Mouse (Mus musculus): ENCODE measurements around the gene Mbd4.
A peak's percentile ranks its signal among the peaks of the same experiment; 100 is the strongest.

The Mbd4 gene

DNA sequence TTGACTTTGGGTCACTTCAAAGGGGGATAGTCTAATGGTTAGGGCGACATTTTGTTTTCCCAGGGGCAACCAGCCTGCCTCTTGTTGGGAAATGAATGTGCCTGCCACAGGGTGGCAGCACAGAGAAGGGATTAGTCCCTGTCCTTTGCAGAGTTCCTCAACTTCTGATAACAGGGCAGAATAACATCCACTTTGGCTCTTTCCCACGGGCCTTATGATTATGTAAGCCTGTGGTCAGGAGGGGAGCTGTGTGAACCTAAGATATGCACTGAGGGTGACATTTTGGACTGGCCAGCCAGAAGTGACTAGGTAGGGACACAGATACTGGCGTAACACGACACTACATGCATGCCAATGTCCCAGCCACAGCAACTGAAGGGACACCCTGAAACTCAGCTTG is 39.1 kb downstream of the Mbd4 start:
- DNase-seq (ENCODE audit: low read depth, low spot score): no peak

DNA sequence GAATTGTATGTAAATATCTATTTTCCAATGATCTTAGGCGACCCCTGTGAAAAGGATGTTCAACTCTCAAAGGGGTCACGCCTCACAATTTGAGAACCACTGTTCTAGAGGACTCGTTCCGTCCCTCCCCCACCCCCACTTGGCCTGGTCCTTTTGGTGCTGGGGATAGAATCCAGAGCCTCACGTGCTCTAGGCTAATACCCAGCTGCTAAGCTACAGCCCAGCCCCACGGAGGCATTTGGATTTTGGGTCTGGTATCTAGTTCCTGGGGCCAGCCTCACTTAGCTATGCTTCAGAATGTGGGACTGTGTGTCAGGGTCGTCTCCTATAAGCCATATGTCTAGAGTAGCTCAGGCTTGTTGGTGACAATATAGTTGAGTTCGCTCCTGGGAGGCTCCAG is 41.6 kb downstream of the Mbd4 start:
- DNase-seq (ENCODE audit: low read depth, low spot score): no peak

DNA sequence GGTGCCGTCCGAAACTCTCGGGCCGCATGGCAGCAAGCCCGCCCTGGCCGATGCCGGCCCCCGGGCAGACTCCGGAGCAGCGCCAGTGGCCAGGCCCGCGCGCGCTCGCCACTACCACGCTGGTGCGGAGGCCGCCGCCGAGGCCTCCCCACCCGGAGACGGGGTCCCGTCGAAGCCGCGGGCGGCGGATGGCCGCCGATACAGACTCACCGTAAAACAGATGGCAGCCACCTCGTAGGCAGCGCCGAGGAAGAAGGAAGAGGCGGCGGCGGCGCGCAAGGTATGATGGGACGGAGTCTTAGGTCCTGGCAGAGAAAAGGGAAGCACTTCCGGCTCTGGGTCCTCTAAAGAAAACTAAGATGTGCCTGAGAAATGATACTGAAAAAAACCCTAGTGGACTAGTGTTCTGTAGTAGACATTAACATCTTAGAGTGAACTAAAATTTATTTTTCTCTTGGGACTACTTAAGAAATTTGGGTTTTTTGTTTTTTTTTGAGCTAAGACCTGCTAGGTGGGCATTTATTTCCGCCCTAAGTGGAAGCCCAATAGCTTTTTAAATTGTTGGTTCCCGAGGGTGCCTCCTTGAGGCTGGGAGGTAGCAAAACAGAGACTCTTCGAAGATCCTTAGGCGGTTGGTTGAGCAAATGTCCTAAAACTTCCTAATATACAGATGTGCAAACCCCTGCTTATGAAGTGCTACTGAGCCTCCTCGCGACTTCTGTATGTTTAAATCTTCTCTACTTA is 44.5 kb downstream of the Mbd4 start, which contains the start of gene Rpl32:
Gene Rpl32, minus strand, starts transcription at position 260 of the 744 bp plus-strand sequence.
- DNase-seq (ENCODE audit: low read depth, low spot score): peak; percentile 89

DNA sequence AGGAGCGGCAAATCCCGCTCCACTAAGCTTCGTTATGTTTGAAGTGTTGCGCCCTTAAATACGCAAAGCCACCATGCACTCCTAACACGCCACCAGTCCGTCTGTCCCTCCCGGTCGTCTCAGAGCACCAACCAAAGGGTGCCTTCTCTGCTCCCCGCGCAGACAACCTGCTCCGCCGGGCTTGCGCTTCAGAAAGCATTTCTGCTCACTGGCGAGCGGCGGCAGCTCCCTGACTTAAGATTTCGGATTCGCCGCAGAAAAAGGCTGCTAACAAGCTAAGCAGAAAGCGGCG is 45.0 kb downstream of the Mbd4 start:
- DNase-seq (ENCODE audit: low read depth, low spot score): no peak

DNA sequence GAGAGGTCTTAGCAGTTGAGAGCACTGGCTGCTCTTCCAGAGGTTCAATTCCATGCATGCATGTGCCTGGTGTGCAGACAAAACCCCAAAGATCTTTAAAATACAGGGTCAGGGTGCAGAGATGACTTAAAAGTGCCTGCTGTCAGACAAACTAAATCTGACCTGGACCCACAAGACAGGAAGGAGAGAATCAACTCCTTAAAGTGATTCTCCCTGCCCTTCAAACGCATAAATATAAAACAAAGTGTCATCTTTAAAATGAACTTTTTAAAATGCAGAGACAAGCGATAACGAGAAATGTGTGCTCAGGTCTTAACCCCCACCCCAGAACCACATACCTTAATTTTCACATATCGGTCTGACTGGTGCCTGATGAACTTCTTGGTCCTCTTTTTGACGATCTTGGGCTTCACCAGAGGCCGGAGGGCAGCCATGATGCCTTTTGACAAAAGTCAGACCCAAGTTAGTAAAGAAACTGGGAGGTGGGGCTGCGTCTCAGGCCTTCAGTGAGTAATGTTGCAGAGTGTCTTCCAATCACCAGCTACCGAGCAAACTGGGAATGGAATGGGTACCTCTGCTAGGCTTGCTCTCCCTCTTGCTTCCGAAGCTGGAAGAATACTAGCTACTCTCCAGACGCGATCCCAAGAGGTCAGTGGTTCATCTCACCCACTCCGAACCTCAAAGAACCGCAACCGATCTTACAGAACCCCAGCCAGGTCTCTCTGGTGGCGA is 45.5 kb downstream of the Mbd4 start:
- DNase-seq (ENCODE audit: low read depth, low spot score): no peak

DNA sequence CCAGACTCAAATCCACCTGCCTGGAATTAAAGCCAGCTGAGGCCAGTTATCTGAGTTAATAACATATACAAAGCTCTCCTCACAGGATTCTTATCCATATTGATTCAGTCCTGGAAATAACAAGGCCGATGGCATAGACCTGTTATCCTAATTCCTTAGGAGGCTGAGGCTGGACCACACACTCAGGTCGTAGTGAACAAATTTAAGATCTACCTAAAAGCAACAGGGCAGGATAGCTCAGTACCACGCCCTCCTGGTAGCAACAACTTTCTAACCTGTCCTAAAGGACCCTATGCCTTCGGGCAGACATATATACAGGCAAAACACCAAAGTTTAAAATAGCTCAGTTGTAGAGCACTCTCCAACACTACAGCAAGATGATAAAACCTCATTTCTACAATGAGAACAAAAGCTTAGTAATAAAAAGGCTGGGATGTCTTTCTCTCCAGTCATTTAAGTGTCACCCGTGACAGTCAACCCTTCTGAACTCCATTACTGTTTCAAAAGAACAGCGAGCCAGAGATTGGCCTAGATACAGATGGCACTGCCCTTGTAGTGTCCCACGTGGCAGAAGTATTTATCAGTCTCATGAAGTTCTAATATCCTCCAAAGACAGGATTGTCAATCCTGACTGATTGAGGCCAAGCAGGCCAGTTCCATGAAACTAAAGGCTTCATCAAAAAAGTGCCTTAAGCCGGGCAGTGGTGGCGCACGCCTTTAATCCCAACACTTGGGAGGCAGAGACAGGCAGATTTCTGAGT is 48.6 kb downstream of the Mbd4 start:
- no peak for DNase-seq (ENCODE audit: low read depth, low spot score)

DNA sequence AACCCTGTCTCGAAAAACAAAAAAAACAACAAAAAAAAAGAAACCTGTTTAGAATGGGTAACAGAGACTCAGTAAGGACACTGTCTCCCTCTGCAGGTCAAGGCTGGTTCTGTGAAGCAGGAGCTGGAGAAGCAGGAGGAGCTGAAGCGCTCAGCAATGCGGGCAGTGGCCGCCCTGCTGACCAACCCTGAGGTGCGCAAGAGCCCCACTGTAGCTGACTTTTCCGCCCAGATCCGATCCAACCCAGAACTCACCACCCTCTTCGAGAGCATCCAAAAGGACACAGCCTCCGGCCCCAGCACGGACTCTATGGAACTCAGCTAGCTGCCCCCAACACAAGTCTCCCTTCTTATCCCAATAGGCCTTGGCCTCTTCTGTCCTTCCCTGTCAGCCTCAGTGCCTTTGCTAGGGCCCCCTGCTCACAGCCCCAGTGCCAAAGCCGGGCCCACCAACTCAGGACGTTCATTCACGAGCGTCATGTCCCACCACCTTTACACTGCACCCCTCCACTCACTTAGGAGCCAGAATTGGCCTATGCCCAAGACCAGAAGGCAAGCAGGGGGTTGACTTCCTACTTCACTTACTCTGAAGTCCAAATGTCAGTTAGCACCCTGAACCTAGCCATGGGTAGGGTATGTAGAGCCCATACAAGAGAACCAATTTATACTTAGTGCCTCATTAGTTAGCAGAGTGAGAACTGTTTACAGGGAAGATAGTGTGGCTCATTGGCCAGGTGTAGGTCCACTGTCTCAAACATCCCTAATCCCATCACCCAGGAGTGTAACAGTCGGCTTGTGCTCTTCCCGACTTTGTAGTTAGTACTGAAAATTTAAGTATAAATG is 49.4 kb downstream of the Mbd4 start:
- DNase-seq (ENCODE audit: low read depth, low spot score): peak; percentile 76

DNA sequence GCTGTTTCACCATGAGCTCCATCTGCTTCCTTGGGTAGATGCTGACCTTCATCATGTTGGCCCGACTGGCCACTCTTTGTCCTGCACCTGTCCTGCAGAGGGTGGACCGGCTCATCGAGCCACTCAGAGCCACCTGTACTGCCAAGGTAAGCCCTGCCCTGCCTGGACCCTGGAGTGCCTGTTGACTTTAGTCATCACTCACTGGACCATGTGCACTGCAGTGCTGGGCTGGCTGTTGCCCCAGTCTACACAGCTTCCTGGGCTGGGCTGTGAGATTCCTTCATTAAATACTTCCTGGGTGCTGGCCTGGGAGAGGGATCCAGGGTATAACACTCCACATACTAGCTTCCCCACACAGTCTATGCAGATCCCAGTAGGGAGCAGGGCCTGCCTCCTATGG is 51.4 kb downstream of the Mbd4 start:
- no peak for DNase-seq (ENCODE audit: low read depth, low spot score)

DNA sequence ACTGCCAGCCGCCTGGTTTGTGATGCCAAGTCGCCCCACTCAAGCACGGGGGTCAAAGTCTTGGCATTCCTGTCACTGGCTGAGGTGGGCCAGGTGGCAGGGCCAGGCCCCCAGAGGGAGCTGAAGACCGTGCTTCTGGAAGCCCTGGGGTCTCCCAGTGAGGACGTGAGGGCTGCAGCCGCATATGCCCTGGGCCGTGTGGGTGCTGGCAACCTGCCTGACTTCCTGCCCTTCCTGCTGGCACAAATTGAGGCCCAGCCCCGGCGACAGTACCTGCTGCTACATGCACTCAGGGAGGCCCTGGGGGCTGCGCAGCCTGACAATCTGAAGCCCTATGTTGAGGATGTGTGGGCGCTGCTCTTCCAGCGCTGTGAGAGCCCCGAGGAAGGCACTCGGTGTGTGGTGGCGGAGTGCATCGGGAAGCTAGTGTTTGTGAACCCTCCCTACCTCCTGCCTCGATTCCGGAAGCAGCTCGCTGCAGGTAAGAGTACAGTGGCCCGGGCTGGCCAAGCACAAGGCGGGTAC is 60.4 kb downstream of the Mbd4 start:
- DNase-seq (ENCODE audit: low read depth, low spot score): no peak

DNA sequence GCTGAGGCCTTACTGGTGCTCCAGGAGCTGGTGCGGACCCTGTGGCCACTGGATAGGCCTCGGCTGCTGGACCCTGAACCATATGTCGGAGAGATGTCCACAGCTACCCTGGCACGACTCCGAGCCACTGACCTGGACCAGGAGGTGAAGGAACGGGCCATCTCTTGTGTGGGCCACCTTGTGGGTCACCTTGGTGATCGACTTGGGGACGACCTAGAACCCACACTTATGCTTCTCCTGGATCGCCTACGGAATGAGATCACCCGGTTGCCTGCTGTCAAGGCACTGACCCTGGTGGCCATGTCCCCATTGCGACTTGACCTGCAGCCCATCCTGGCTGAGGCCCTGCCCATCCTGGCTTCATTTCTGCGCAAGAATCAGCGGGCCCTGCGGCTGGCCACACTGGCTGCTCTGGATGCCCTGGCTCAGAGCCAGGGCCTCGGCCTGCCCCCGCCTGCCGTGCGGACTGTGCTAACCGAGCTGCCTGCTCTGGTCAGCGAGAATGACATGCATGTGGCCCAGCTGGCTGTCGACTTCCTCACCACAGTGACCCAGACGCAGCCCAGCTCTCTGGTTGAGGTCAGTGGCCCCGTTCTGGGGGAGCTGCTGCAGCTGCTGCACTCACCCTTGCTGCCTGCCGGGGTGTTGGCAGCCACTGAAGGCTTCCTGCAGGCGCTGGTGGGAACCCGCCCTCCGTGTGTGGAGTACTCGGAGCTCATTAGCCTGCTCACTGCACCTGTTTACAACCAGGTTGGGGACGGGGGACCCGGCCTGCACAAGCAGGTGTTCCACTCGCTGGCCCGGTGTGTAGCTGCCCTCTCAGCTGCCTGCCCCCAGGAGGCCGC is 61.1 kb downstream of the Mbd4 start:
- DNase-seq (ENCODE audit: low read depth, low spot score): no peak

DNA sequence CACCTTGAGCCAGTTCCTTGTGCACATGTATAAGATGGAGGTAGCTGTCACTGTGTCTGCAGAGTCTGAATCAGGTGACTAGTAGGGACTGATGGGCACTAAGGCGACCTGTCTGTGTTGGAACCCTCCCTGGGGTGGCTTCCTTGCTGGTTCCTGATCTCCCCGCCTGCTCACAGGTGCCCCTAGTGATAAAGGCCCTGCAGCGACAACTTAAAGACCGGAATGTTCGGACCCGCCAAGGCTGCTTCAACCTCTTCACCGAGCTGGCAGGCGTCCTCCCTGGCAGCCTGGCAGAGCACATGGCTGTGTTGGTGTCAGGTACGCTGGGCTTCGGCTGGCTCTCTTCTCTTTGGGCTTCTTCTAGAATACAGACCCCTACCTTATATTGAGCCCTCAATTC is 62.2 kb downstream of the Mbd4 start:
- DNase-seq (ENCODE audit: low read depth, low spot score): no peak

All from forelimb bud, embryonic 11.5 days (tissue).